Mouse (Mus musculus) forebrain, embryonic 16.5 days (tissue): ENCODE measurements around the gene Gm20388. TPM values are rescaled to one million over a fixed set of nuclear protein-coding genes. Genes with fewer than 3 reads are reported as not detected.

Experiments used
- ATAC-seq: fragments of 200-750 bp; cut with Nextera tagmentation; 2 replicates; pipeline ENCODE4 v1.8.0; 2017; ENCODE audit warnings: mild to moderate bottlenecking, moderate library complexity
- H3K27ac ChIP-seq: fragments of 300-500 bp; sonication (generic); 2 replicates; pipeline ENCODE4 v1.5.1; 2014; ENCODE audit warnings: low read length, control low read depth
- H3K27me3 ChIP-seq: fragments of 300-500 bp; sonication (generic); replicated peaks from 2 replicates; pipeline ENCODE4 v1.6.1; 2014; ENCODE audit warnings: low read length; ENCODE audit not compliant: control insufficient read depth, insufficient read depth
- H3K36me3 ChIP-seq: fragments of 300-500 bp; sonication (generic); 2 replicates; pipeline ENCODE4 v1.6.1; 2014; ENCODE audit not compliant: control insufficient read depth, insufficient read depth
- H3K4me1 ChIP-seq: fragments of 300-500 bp; sonication (generic); replicated peaks from 2 replicates; pipeline ENCODE4 v1.6.1; 2014; ENCODE audit warnings: low read length; ENCODE audit not compliant: control insufficient read depth, insufficient read depth
- H3K4me2 ChIP-seq: fragments of 300-500 bp; sonication (generic); 2 replicates; pipeline ENCODE4 v1.6.1; 2014; ENCODE audit warnings: mild to moderate bottlenecking, low read length, control low read depth
- H3K4me3 ChIP-seq: fragments of 300-500 bp; sonication (generic); replicated peaks from 2 replicates; pipeline ENCODE4 v1.5.1; 2014; ENCODE audit warnings: mild to moderate bottlenecking, low read length, control low read depth
- H3K9ac ChIP-seq: fragments of 300-500 bp; sonication (generic); replicated peaks from 2 replicates; pipeline ENCODE4 v1.6.1; 2014; ENCODE audit warnings: low read depth, low read length, control low read depth
- H3K9me3 ChIP-seq: fragments of 300-500 bp; sonication (generic); 2 replicates; pipeline ENCODE4 v1.6.1; 2016; ENCODE audit warnings: low read length; ENCODE audit not compliant: control insufficient read depth
- WGBS: fragments of 180-500 bp; shearing (Covaris S2); extraction: QIAGEN DNeasy Blood & Tissue Kit; methylation state at CpG from one replicate; pipeline ENCODE4 v1.1.7; 2014; 5-methylcytosine and 5-hydroxymethylcytosine counted together
- polyA plus RNA-seq: library from polyadenylated mRNA; unstranded; fragments of >200 nt; fragmentation: Nextera tagmentation; extraction: Ambion mirVana; gene quantifications from 2 replicates; pipeline ENCODE4 v1.2.1, GENCODE M21; 2015

Gene Gm20388
- polyA plus RNA-seq, 1 experiment from 2014 or later: 4.7 TPM

DNA sequence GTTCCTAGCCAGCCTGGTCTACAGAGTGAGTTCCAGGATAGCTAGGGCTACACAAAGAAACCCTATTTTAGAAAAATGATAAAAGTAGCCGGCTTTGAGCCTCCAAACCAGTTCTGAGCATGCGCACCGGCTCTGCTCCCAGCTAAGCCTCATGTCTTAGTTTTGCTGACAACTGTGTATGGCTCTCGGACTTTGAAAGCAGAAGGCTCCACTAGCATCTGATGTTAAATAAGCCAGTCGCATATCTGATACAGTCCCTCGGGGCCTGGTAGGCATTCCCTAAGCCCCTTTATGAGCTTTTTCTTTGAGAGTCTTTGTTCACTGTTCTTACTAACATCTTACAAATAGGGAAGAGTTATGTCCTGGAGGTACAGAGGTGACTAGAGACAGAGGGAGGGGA is 1937.3 kb downstream of the Gm20388 start:
- 73% methylated on average over 6 of the region's 6 CpGs for WGBS
- H3K27me3 ChIP-seq: no peaks in the 10 kb centered on the region
- no peak for ATAC-seq
- H3K27ac ChIP-seq: no peak overlapping the region
- peaks cover 9% of the 10 kb centered on the region for H3K4me1 ChIP-seq
- no peak overlapping the region for H3K9ac ChIP-seq
- H3K4me3 ChIP-seq: no peak overlapping the region
- H3K9me3 ChIP-seq: no peaks in the 10 kb centered on the region
- H3K36me3 ChIP-seq: no peaks in the 10 kb centered on the region
- H3K4me2 ChIP-seq: no peak overlapping the region

DNA sequence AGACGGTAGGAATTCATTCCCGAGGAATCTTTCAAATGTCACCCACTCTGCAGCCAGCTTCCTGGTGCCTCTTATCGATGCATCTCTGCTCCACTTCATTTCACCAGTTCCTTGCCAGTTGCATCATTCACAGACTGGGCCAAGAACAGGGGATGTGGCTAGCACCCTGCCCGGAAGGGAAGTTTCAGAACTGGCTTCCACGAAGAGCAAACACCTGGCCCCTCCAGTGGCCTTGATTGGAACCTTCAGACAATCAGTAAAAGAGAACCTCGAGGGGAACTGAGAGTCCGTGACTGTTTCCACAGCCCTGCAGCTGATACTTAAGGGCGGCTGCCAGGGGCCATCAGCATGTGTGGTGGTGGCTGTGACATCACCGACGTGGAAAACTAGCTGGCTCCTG is 1937.9 kb downstream of the Gm20388 start:
- no peak overlapping the region for H3K4me3 ChIP-seq
- H3K27me3 ChIP-seq: no peaks in the 10 kb centered on the region
- no peaks in the 10 kb centered on the region for H3K9me3 ChIP-seq
- no peak for ATAC-seq
- H3K9ac ChIP-seq: no peak overlapping the region
- H3K4me2 ChIP-seq: no peak overlapping the region
- H3K4me1 ChIP-seq: peaks cover 9% of the 10 kb centered on the region
- H3K27ac ChIP-seq: no peak overlapping the region
- H3K36me3 ChIP-seq: no peaks in the 10 kb centered on the region
- 77% methylated on average over 10 of the region's 10 CpGs for WGBS

DNA sequence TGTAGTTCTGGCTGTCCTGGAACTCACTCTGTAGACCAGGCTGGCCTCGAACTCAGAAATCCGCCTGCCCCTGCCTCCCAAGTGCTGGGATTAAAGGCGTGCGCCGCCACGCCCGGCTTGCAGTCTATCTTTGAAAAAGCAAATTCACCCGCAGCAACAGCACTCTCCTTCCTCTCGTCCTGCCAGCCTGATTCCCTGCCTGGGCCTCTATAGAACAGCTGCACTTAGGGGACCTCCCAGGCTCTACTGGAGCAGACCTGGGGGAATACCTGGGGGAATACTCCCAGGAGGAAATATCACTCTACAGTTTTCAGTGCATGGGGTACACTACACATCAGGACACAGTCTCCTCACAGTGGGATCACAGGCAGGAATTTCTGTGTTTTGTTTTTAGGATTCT is 1938.7 kb downstream of the Gm20388 start:
- 68% methylated on average over 9 of the region's 9 CpGs for WGBS
- no peak for ATAC-seq
- H3K36me3 ChIP-seq: no peaks in the 10 kb centered on the region
- H3K4me3 ChIP-seq: no peak overlapping the region
- no peak overlapping the region for H3K27ac ChIP-seq
- H3K9ac ChIP-seq: no peak overlapping the region
- peaks cover 9% of the 10 kb centered on the region for H3K4me1 ChIP-seq
- H3K9me3 ChIP-seq: no peaks in the 10 kb centered on the region
- H3K27me3 ChIP-seq: no peaks in the 10 kb centered on the region
- H3K4me2 ChIP-seq: no peak overlapping the region

DNA sequence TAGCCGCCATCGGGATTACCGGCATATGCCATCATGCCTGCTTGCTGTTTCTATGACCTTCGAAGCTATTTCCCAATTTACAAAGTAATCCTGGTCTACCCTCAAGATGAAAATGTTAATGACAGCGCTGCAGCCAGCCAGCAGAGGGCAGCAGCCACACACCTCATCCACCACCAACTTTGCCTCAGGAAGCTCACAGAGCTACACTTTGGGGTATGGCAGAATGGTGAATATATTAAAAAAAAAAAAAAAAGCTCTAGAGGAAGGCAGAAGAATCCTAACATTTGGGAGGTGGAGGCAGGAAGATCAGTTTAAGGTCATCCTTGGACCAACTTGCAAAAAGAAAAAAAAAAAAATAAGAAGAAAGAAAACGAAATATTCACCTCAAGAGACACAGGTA is 1939.4 kb downstream of the Gm20388 start:
- H3K9ac ChIP-seq: no peak overlapping the region
- H3K27ac ChIP-seq: no peak overlapping the region
- no peaks in the 10 kb centered on the region for H3K36me3 ChIP-seq
- ATAC-seq: peak; percentile 47
- H3K4me3 ChIP-seq: no peak overlapping the region
- H3K27me3 ChIP-seq: no peaks in the 10 kb centered on the region
- H3K4me1 ChIP-seq: peaks cover 9% of the 10 kb centered on the region
- H3K9me3 ChIP-seq: no peaks in the 10 kb centered on the region
- H3K4me2 ChIP-seq: no peak overlapping the region
- 11% methylated on average over 6 of the region's 6 CpGs for WGBS

DNA sequence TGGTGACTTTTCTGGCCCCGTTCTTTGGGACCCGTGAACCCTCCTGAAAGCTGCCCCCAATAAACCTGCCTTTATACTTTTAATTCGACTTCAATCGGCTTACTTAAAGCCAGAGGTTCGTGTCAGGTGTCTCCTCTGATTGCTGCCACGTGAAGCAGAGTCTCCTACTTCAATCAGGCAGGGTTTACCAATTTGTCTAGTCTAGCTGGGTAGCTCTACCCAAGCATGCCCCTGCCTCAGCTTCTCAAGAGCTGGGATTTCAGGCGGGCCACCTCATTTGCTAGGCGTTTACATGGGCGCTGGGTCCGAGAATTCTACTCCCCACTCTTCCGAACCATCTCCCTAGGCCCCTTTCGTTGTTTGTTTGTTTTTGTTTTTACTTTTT is 1939.8 kb downstream of the Gm20388 start:
- no peak overlapping the region for H3K9ac ChIP-seq
- peak overlapping the region; percentile 48; the same call in 1 of the 2 replicates for H3K4me2 ChIP-seq
- H3K4me3 ChIP-seq: no peak overlapping the region
- no peak for ATAC-seq
- no peaks in the 10 kb centered on the region for H3K36me3 ChIP-seq
- peaks cover 9% of the 10 kb centered on the region for H3K4me1 ChIP-seq
- no peak overlapping the region for H3K27ac ChIP-seq
- H3K9me3 ChIP-seq: no peaks in the 10 kb centered on the region
- 39% methylated on average over 12 of the region's 12 CpGs for WGBS
- no peaks in the 10 kb centered on the region for H3K27me3 ChIP-seq

DNA sequence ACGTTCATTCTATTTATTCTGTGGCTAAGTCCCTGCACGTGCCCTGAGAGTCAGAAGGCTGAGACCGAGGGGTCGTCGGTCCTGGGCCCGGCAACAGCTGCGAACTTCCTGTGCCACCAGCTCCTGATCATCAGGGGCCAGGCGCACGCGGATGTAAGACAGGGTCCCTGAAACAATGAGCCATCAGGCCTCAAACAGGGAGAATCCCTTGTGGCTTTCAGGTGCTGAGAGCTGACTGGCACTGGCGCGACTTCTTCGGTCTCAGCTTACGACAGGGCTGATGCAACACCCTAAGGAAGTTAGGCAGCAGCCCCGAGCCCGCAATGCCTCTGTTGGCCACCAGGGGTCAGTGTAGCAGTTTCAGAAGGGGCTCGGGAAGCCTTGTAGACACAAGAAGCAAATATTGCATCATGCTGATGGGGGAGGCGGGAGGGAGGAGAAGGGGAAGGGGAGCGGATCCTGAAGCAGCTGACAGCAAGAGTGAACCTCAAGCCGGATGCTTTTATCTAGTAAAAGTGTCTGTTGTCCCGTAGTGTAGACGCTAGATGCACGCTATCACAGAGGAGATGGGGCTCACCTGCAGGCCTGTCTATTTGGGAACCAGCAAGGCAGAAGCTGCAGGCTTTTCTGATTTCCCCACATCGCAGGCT is 1940.3 kb downstream of the Gm20388 start:
- peak overlapping the region; percentile 47 for H3K9ac ChIP-seq
- peaks cover 9% of the 10 kb centered on the region for H3K4me1 ChIP-seq
- peak overlapping the region; percentile 48 for H3K4me2 ChIP-seq
- WGBS: 5% methylated on average over 24 of the region's 24 CpGs
- H3K9me3 ChIP-seq: no peaks in the 10 kb centered on the region
- ATAC-seq: peak; percentile 87
- H3K27me3 ChIP-seq: no peaks in the 10 kb centered on the region
- no peaks in the 10 kb centered on the region for H3K36me3 ChIP-seq
- peak overlapping the region; percentile 25 for H3K4me3 ChIP-seq
- no peak overlapping the region for H3K27ac ChIP-seq

DNA sequence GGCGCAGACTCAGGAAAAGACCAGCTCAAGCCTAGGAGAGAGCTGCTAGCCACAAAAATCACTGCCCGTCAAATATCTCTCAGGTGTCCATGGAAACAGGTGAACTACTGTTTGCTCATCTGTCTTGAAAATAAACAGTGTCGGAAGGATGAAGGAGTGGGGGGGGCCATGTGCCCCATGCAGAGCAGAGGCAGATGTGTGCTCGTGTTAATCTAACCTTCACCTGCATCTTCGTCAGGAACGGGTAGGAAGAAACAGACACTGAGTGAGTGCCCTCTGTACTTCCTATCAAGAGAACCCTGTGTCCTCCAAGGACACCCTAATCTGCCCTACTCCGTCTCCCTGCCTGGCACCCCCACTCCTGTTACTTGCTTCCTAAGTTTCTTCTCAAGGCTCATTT is 1941.1 kb downstream of the Gm20388 start:
- Histone ChIP-seq H3K9ac (no peak overlapping the region), H3K27ac (no peak overlapping the region), H3K36me3 (no peaks in the 10 kb centered on the region), H3K4me1 (peaks cover 9% of the 10 kb centered on the region), H3K27me3 (no peaks in the 10 kb centered on the region), H3K4me2 (no peak overlapping the region), H3K9me3 (no peaks in the 10 kb centered on the region), H3K4me3 (no peak overlapping the region)
- 51% methylated on average over 7 of the region's 7 CpGs for WGBS
- no peak for ATAC-seq

DNA sequence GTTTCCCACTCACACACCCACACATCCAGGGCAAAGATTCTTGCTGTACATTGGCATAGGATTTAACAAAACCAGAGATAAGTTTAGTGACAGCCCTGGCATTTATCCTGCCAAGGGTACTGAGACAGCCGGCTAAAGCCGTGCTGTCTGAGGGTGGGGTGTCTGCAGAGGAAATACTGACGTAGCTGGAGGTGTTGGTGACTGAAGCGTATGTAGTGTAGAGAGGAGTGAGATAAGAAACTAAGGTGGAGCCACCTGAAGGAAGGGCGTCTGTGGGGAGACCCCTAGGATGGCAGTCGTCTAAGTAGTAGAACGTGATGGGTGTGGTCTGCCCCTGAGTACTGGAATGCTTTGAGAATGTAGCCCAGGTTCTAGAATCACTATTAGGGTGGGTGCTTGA is 1941.8 kb downstream of the Gm20388 start:
- Histone ChIP-seq H3K4me3 (no peak overlapping the region), H3K27me3 (no peaks in the 10 kb centered on the region), H3K36me3 (no peaks in the 10 kb centered on the region), H3K27ac (no peak overlapping the region), H3K9me3 (no peaks in the 10 kb centered on the region), H3K4me2 (no peak overlapping the region), H3K4me1 (peaks cover 9% of the 10 kb centered on the region), H3K9ac (no peak overlapping the region)
- WGBS: 68% methylated on average over 7 of the region's 7 CpGs
- ATAC-seq: no peak

DNA sequence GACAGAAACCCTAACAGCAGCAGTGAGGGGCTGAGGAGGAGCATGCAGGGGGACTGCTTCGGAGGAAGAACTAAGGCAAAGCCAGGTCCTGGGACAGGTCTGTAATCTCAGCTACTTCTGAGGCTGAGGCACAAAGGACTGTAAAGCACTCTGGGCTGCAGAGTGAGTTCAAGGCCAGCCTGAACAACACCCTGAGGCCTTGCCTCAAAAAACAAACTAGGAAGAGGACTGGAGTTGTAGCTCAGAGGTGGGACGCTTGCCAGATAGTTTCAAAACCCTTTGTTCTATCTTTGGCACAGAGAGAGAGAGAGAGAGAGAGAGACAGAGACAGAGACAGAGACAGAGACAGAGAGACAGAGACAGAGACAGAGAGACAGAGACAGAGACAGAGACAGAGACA is 1942.9 kb downstream of the Gm20388 start:
- H3K27me3 ChIP-seq: no peaks in the 10 kb centered on the region
- H3K9ac ChIP-seq: no peak overlapping the region
- no peak overlapping the region for H3K27ac ChIP-seq
- no peaks in the 10 kb centered on the region for H3K9me3 ChIP-seq
- no peak for ATAC-seq
- no peaks in the 10 kb centered on the region for H3K36me3 ChIP-seq
- H3K4me1 ChIP-seq: peaks cover 9% of the 10 kb centered on the region
- no peak overlapping the region for H3K4me2 ChIP-seq
- WGBS: 83% methylated on average over 2 of the region's 2 CpGs
- H3K4me3 ChIP-seq: no peak overlapping the region
